Mouse (Mus musculus) kidney, adult 2 months (tissue): ENCODE results near the gene Fut8.

Experiments
- CTCF ChIP-seq: fragments of 200-500 bp; conservative IDR thresholded peaks from 2 replicates; pipeline ENCODE4 v1.5.1; 2011; ENCODE audit warnings: low read depth, mild to moderate bottlenecking, control low read depth, low read length, moderate library complexity, mixed read lengths; ENCODE audit not compliant: insufficient read depth, insufficient read length
- POLR2A ChIP-seq: fragments of 200-500 bp; IDR thresholded peaks from one replicate; pipeline ENCODE4 v1.6.1; 2011; ENCODE audit warnings: low read depth, low read length, control low read depth

GRCm38 (mm10) chr12:77192714-77193113 lies 45.2 kb upstream of the Fut8 start:
- no peak for TF ChIP-seq CTCF
- no peak for TF ChIP-seq POLR2A
